Mouse (Mus musculus) gastrocnemius, postnatal 4 days (tissue): ENCODE results near the gene Gfra1. TPM values are rescaled to one million over a fixed set of nuclear protein-coding genes. Genes with fewer than 3 reads are reported as not detected.

Experiments
- DNase-seq, 2 experiments: peaks; one replicate each; pipeline ENCODE4 v3.0.0; 2021 to 2022; ENCODE audit warnings: low spot score in 2 of 2, mixed read lengths in 2 of 2
- total RNA-seq, 2 experiments: library from RNA; stranded (reverse); gene quantifications; 2 replicates each; pipeline ENCODE4 v1.2.3; 2021

Gfra1 gene
- total RNA-seq, 2 experiments from 2014 or later = 12.5 to 13.9 TPM

GRCm38 (mm10) chr19:58266600-58266999, 189.1 kb downstream of the Gfra1 start:
- DNase-seq = no peak

DNA sequence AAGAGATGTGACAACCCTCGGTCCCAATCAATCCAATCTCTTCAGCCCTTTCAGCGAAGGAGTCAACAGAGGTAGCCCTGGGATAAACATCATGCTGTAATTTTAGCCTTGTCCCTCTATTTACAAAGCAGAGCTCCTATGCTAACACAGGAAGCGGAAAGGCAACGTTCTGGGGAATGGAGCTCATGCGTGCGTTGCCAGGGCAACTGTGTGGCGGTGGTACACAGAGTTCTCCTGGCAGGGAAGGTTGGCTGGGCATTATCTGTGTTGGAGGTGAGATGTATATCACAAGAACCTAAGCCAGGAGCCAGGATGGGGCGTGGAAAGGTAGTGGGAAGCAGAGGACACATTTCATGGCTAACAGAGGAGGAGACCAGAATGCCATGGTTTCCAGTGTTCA, 194.8 kb downstream of the Gfra1 start:
- no peak for DNase-seq

DNA sequence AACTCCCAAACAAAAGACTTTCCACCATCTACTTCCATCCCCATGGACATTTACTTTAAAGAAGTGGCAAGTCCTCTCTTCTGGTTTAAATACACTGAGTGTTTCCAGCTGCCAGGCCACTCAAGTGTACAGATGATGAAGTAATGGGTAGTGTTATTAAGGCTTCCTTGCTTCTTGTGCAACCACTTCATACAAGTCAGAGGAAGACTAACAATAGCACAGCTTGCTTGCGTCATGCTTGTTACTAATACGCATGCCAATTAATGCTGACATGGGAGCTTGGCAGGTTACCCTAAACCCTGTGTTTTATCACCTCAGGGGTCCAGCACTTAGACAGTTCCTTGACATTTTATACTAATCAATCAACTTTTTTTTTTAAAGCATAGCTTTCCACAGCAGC, 196.5 kb downstream of the Gfra1 start:
- DNase-seq = no peak

GRCm38 (mm10) chr19:58256485-58256884, 199.2 kb downstream of the Gfra1 start:
- no peak for DNase-seq

GRCm38 (mm10) chr19:58255394-58255793, 200.3 kb downstream of the Gfra1 start:
- DNase-seq = no peak

GRCm38 (mm10) chr19:58254172-58254571, 201.5 kb downstream of the Gfra1 start:
- DNase-seq = no peak

DNA sequence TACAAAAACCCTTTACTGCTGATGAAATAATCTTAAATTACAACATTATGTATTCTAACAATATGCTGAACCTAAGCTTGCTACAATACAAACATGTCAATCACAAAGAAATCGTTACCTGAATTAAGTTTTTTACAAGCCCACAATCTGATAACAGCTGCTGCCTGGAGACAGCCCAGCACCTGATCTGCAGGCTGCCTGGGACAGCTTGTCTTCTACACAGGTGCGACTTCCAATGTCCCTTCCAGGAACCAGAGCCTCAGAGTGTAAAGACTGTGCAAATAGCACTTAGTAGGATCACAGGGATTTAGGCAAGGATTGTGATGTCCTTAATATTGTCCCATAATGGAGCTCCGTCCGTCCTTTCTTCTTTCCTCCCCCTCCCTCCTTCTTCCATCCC, 204.0 kb downstream of the Gfra1 start:
- DNase-seq = no peak

GRCm38 (mm10) chr19:58251095-58251494, 204.6 kb downstream of the Gfra1 start:
- no peak for DNase-seq

DNA sequence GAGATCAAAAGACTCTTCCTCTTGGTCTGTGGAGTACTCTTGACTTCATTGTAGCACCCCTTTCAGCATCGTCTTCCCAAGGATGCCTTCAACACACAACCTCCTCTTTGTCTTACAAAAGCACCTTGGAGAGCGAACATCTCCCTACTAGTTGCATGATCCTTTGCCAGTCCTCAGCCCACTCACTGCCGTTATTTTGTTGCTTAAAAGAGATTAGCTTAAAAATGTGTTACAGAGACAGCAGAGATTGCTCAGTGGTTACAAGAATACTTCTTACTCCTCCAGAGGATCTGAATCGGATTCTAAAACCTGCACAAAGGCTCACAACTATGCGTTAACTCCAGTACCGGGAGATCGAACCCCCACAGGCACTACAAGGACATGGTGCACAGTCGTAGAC, 205.5 kb downstream of the Gfra1 start:
- DNase-seq = no peak

DNA sequence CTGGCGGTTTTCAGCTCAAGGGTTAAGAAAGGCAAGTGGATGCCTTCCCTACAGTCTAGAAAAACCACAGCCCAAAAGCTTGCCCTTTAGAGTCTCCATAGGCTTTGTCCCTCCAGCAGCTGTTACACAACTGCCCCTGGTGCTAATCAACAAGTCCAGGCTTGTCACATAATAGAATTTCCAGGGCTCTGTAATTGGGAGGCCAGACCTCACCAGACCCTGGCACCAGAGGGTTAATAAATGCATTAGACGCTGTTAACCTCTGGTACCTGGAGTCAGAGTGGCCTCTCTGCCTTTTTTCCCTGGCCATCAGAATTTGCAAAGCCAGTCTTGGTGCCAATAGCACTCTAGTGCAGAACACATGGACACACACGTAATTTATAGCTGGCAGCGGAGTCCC, 211.6 kb downstream of the Gfra1 start:
- DNase-seq = no peak

DNA sequence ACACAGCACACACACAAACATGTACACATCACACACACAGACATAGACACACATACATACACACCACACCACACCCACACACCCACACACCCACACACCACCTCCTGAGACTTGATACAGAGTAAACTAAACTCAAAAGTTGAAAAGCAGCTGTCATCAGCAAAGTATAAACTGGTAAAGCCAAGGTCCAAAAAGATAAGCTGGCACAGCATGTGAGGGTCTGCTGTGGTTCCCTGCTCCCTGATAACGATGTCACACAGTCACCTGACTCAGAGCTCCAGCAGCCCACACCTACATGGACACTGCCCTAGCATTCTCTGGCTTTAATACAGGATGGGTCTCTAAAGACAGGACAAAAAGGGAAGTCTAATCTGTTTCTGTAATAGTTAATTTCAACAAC, 212.1 kb downstream of the Gfra1 start:
- DNase-seq = no peak

DNA sequence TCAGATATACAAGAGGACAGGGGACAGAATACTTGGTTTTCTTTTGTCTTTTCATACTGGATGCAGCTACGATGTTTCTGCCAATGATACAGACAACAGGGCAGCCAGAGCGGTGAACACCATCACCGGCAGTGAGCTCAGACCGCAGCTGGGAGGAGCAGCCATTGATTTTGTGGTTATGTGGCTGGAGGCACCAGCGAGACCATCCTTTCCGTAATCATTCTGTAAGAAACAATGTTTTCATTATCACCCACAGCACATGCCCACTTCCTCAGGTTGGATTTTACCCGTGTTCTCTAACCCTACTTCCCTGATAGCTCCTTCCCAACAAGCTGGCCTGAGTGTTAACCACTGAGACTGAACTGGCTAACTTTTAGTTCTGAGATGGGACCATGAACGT, 217.4 kb downstream of the Gfra1 start:
- no peak for DNase-seq

DNA sequence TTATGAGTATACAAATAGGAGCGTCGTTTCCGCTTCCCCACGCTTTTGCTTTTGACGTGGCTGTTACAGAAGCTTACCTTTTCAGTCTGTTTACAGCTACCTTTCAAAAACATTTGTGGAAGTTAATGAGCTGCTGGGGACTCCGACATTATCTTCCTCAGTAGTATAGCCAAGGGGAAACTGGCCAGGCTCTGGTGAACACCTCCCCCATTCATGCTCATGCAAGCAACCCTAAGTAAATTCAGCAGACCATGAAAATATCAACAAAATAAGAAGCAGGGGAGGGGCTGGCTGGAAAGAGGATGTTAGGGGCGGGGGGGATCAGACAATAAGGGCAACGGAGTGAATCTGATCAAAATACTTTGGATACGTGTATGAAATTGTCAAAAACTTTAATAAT, 228.0 kb downstream of the Gfra1 start:
- no peak for DNase-seq

- DNase-seq = no peak
These were observed 228.8 kb downstream of the Gfra1 start for GRCm38 (mm10) chr19:58226882-58227281.

DNA sequence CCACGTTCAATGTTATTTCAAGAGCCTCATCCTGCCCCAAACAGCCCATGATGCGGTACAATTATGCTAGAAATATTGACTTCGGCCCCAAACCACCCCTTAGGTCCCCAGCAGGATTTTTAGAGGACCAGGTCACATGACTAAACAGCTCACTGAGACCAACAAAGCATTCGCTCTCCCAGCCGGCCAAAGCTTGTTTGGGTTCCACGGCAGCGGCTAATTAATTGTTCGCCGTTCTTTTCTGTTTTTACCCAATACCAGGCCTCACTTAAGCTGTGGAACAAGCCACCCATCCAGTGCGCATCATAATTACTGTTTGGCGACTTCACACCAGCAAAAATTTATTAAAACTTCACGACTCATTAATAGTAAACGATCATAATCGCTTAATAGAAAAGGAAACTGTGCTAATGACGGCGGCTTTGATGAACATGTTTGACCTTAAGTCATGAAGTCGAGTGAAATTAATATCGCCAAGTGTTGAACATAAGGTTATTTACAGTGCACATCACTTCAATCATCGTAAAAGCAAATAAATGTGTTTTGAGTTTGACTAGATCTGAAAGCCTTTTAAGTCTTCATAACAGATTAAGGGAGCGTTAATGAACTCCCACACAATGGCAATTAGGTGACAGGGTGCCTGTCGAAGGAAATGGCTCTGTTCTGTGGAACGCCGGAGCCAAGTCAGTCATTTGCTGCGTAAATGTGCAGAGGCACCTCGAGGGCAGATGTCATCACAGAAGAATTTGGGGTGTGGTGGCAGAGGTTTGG, 235.5 kb downstream of the Gfra1 start:
- DNase-seq = no peak

GRCm38 (mm10) chr19:58217591-58217990, 238.1 kb downstream of the Gfra1 start:
- no peak for DNase-seq

GRCm38 (mm10) chr19:58206496-58207044, 249.1 kb downstream of the Gfra1 start:
- DNase-seq = no peak

DNA sequence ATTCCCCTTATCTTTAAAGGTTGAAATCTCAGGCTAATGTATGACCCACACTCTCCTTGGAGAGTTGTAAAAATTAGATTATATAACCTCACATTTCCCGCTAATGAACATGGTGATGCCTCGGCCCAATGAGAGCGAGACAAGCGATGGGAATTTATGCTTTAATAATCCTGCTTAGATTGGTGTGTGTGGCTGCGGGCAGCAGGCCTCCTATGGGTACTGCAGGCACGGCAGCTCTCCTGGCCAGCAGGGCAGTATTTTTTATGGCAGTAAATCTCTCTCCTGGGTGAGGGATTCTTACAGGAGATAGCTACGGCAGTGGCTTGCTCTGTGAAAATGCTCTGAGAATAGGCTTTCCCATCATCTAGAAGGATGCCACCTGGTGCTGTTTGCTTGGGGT, 250.2 kb downstream of the Gfra1 start:
- DNase-seq = no peak

- DNase-seq = no peak
These were observed 253.1 kb downstream of the Gfra1 start for GRCm38 (mm10) chr19:58202627-58203026.

DNA sequence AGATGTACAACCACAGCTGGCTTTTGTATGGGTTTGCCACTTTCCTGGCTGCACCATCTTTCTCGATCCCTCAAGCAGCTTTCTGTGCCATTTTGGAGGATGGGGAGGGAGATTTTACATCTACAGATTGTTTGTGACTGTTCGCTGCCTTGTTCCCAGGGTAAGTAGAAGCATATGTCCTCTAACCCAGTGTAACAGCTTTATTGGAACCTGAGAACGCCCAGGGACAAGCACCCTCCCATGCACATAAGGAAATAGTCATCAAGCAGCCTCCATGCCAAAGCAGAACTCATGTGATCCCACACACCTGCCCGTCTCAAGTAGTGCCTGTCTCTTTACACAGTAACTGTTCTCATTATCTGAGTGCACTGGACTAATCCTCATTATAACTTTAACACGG, 256.0 kb downstream of the Gfra1 start:
- no peak for DNase-seq

DNA sequence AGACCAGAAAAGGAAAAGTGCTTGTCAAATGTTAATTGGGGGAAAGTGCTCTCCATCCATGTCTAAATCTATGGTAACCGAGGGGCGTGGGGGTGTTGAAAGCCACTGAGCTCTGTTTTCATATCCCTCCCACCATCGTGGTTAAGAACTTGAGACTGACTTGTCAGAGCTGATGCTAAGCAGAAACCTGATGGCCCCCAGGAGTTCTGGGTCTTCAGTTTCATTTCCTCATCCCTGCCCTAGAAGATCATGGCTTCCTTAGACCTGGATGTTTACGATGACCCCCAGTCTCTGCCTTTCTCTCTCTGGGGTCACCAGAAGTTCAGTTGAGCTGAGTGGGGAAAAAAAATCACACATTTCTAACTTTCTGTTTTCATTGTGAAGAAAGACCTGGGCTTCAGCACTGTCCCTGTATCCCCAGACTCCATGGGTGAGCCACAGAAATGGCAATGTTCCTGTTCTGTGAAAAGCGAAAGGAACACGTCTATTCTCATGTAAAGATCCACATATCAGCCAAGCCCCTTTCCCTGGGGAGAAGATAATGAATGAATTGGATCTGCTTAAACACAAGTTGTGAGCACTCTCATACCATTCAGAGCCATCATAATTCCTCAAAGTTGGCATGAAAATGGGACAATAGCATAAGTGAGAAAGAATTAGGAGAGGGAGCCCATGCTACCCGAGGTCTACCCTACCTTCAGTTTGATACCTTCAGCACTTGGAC, 261.8 kb downstream of the Gfra1 start:
- no peak for DNase-seq

GRCm38 (mm10) chr19:58190947-58191346, 264.8 kb downstream of the Gfra1 start:
- DNase-seq = no peak

DNA sequence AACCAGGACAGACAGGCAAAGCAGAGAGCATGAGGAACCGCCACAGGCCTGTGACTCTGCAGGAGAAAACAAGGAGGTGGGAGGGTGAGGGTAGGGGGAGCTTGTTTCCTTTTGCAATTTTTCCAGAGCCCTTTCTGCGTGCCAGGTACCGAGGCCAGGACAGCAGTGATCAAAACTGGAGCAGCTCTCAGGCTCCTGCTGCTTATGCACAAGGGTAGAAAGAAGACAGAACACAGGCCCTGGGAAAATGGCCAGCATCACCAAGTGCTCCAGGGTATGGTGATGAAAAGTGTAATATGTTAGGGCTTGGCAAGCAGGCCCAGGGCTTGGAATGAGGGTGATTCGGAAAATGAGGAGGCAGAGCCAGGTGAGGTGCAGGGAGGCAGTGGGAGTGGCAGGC, 269.2 kb downstream of the Gfra1 start:
- DNase-seq = no peak
